Mouse (Mus musculus) stomach, postnatal 0 days (tissue): ENCODE data around the gene Cacna1g. TPM values are rescaled to one million over a fixed set of nuclear protein-coding genes. Genes with fewer than 3 reads are reported as not detected.

Source experiments
- ATAC-seq: fragments of 200-750 bp; cut with Nextera tagmentation; 2 replicates; pipeline ENCODE4 v1.8.0; 2017; ENCODE audit not compliant: low FRiP score, low TSS enrichment
- DNase-seq: peaks from one replicate; pipeline ENCODE4 v3.0.0-alpha.2; 2016; ENCODE audit warnings: low spot score
- H3K27ac ChIP-seq: fragments of 300-500 bp; sonication (generic); replicated peaks from 2 replicates; pipeline ENCODE4 v1.5.1; 2014; ENCODE audit warnings: mild to moderate bottlenecking, control low read depth
- H3K27me3 ChIP-seq: fragments of 300-500 bp; sonication (generic); 2 replicates; pipeline ENCODE4 v1.6.1; 2014; ENCODE audit warnings: low read length; ENCODE audit not compliant: control insufficient read depth, insufficient read depth
- H3K36me3 ChIP-seq: fragments of 300-500 bp; sonication (generic); 2 replicates; pipeline ENCODE4 v1.6.1; 2014; ENCODE audit warnings: low read length, mixed read lengths; ENCODE audit not compliant: control insufficient read depth, insufficient read depth
- H3K4me1 ChIP-seq: fragments of 300-500 bp; sonication (generic); replicated peaks from 2 replicates; pipeline ENCODE4 v1.6.1; 2014; ENCODE audit warnings: antibody characterized with exemption; ENCODE audit not compliant: control insufficient read depth, insufficient read depth
- H3K4me2 ChIP-seq: fragments of 300-500 bp; sonication (generic); replicated peaks from 2 replicates; pipeline ENCODE4 v1.6.1; 2014; ENCODE audit warnings: low read depth, mild to moderate bottlenecking, control low read depth, moderate library complexity
- H3K4me3 ChIP-seq: fragments of 300-500 bp; sonication (generic); 2 replicates; pipeline ENCODE4 v1.5.1; 2014; ENCODE audit warnings: low read depth, low read length, control low read depth
- H3K9ac ChIP-seq: fragments of 300-500 bp; sonication (generic); 2 replicates; pipeline ENCODE4 v1.6.1; 2014; ENCODE audit warnings: mild to moderate bottlenecking, low read length, control low read depth, mixed read lengths
- H3K9me3 ChIP-seq: fragments of 300-500 bp; sonication (generic); 2 replicates; pipeline ENCODE4 v1.6.1; 2016; ENCODE audit warnings: low read length; ENCODE audit not compliant: control insufficient read depth
- CTCF ChIP-seq: IDR thresholded peaks from 2 replicates; pipeline ENCODE4 v1.5.1; 2016; ENCODE audit warnings: antibody characterized with exemption, low read depth, mild to moderate bottlenecking, moderate library complexity
- EP300 ChIP-seq: optimal IDR thresholded peaks from 2 replicates; pipeline ENCODE3; 2016; ENCODE audit warnings: antibody characterized with exemption
- WGBS: fragments of 180-500 bp; shearing (Covaris S2); extraction: QIAGEN DNeasy Blood & Tissue Kit; methylation state at CpG from one replicate; pipeline ENCODE4 v1.1.7; 2014; 5-methylcytosine and 5-hydroxymethylcytosine counted together
- polyA plus RNA-seq: library from polyadenylated mRNA; unstranded; fragments of >200 nt; fragmentation: Nextera tagmentation; extraction: Ambion mirVana; gene quantifications from 2 replicates; pipeline ENCODE4 v1.2.1, GENCODE M21; 2015

The Cacna1g gene
- polyA plus RNA-seq, 1 experiment from 2014 or later: 1.8 TPM

GRCm38 (mm10) chr11:94359168-94359567 is 114.8 kb downstream of the Cacna1g start:
- H3K9me3 ChIP-seq: no peaks in the 10 kb centered on the region
- no peak overlapping the region for H3K4me2 ChIP-seq
- H3K9ac ChIP-seq: no peak overlapping the region
- H3K27me3 ChIP-seq: no peaks in the 10 kb centered on the region
- TF ChIP-seq EP300: no peak
- TF ChIP-seq CTCF: no peak
- DNase-seq (no peak), ATAC-seq (no peak)
- H3K27ac ChIP-seq: no peak overlapping the region
- no peaks in the 10 kb centered on the region for H3K36me3 ChIP-seq
- H3K4me1 ChIP-seq: no peaks in the 10 kb centered on the region; the same call in 1 of the 2 replicates
- no peak overlapping the region for H3K4me3 ChIP-seq
- WGBS: 89% methylated on average over 12 of the region's 12 CpGs

Other genes starting within 250 kb of the Cacna1g start
- 1.4 and 1.9 TPM in 2 replicates for gene Wfikkn2, start 228.2 kb downstream of the Cacna1g start, polyA plus RNA-seq
- gene Gm21885, start 192.3 kb downstream of the Cacna1g start, polyA plus RNA-seq: not detected in 2 replicates
- 50.0 and 51.2 TPM in 2 replicates for gene Luc7l3, start 152.2 kb downstream of the Cacna1g start, polyA plus RNA-seq
- 14.8 and 15.6 TPM in 2 replicates for gene Ankrd40, start 146.2 kb downstream of the Cacna1g start, polyA plus RNA-seq
- gene Abcc3, start 81.2 kb downstream of the Cacna1g start, polyA plus RNA-seq: 25.3 and 31.4 TPM in 2 replicates
- gene Spata20, start 12.0 kb upstream of the Cacna1g start, polyA plus RNA-seq: 0.05 and 0.18 TPM in 2 replicates
- gene Epn3, start 25.8 kb upstream of the Cacna1g start, polyA plus RNA-seq: 53.4 and 60.1 TPM in 2 replicates
- gene Mycbpap, start 47.5 kb upstream of the Cacna1g start, polyA plus RNA-seq: 1.4 and 1.9 TPM in 2 replicates
- gene Rsad1, start 75.1 kb upstream of the Cacna1g start, polyA plus RNA-seq: 3.4 and 3.8 TPM in 2 replicates
- 80.8 and 87.5 TPM in 2 replicates for gene Chad, start 90.8 kb upstream of the Cacna1g start, polyA plus RNA-seq
- gene Acsf2, start 127.7 kb upstream of the Cacna1g start, polyA plus RNA-seq: 2.5 and 3.0 TPM in 2 replicates
- gene Lrrc59, start 155.6 kb upstream of the Cacna1g start, polyA plus RNA-seq: 101 and 109 TPM in 2 replicates
- gene Mrpl27, start 179.6 kb upstream of the Cacna1g start, polyA plus RNA-seq: 123 and 124 TPM in 2 replicates
- gene Eme1, start 179.8 kb upstream of the Cacna1g start, polyA plus RNA-seq: 2.7 and 3.4 TPM in 2 replicates
- 8.4 and 8.6 TPM in 2 replicates for gene Xylt2, start 203.3 kb upstream of the Cacna1g start, polyA plus RNA-seq
- 0.11 and 0.15 TPM in 2 replicates for gene Gm11541, start 230.3 kb upstream of the Cacna1g start, polyA plus RNA-seq